Mouse (Mus musculus): ENCODE measurements around the gene Retreg1.
A peak's percentile ranks its signal among the peaks of the same experiment; 100 is the strongest.

The Retreg1 gene

GRCm38 (mm10) chr15:25843086-25843991 is at the start of gene Retreg1:
Gene Retreg1, plus strand, starts transcription at chr15:25843180.
- DNase-seq: peak; percentile 89

DNA sequence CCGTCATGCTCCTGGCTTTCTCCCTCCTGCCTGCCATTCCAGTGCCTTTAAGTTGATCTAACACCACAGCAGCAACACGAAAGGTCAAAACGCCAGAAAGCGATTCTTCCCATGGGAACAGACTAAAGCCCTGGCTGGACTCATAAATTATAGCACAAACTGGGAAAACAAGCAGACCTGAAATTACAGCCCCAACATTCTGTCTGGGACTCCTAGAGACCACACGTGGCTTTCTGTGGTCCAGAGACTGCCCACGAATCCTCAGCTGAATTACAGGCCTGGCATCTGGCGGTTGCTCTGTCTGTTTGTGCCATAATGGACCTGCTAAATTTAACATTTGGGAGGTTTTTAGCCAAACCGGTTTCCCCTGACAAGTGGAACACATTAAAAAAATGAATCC is 48.9 kb upstream of the Retreg1 start:
- DNase-seq: no peak

- no peak for DNase-seq
These were observed 47.5 kb upstream of the Retreg1 start for GRCm38 (mm10) chr15:25795496-25795895.

- no peak for DNase-seq
These were observed 46.6 kb upstream of the Retreg1 start for GRCm38 (mm10) chr15:25796353-25796752.

DNA sequence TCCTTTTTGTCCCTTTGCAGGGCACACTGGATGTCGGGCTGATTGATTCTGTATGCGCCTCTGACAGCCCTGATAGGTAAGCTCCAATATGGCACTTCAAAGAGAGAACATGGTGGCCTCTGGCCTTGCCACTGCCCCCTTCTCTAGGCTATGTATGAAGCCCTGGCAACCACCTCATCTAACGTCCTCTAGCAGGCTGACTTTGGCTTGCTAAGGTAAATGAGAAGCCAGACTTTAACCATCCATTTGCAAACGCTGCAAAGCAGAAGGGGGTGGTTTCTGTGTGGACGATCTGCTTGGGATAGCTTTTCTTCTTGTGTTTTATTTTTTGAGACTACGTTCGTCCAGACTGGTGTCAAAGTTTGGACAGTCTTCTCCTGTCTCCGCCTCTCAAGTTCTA is 45.8 kb upstream of the Retreg1 start:
- peak; percentile 36 for DNase-seq

- DNase-seq: no peak
These were observed 45.1 kb upstream of the Retreg1 start for GRCm38 (mm10) chr15:25797888-25798287.

DNA sequence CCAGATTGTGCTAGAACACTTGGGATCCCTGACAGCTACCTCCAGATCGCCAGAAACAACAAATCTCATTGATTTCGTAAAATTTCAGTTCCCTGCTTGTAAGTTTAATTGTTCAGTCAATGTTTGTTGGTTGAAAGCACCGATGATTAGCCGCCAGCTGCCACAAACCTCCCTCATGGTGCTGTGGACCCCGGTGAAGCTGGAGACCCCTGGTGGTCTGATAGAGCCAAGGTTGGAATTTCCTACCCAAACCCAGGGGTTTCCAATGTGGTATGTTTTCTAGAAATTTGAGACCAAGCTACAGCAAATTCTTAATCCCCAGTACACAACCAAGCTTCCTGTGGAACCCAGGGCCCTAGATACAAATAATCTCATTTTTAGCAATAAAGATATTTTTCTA is 41.3 kb upstream of the Retreg1 start:
- DNase-seq: no peak

DNA sequence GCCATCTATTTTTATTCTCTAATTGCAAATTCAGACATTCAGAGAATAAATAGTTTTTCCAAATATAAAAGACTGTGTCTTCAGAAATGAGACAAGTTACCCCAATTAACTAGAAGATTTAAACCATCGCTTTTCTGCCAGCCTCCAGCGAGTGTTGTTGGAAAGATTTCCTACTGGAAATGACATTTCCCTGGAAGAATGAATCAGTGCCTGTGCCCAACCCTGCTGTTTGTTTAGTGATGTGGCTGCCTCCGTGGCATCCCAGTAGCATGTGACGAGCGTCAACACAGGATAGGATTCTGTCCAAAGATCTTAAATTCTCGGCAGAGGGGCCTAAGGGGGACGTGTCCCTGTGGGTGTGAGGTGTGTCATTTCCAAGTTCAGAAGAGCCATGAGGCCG is 40.8 kb upstream of the Retreg1 start:
- no peak for DNase-seq

- no peak for DNase-seq
These were observed 39.9 kb upstream of the Retreg1 start for GRCm38 (mm10) chr15:25803111-25803510.

DNA sequence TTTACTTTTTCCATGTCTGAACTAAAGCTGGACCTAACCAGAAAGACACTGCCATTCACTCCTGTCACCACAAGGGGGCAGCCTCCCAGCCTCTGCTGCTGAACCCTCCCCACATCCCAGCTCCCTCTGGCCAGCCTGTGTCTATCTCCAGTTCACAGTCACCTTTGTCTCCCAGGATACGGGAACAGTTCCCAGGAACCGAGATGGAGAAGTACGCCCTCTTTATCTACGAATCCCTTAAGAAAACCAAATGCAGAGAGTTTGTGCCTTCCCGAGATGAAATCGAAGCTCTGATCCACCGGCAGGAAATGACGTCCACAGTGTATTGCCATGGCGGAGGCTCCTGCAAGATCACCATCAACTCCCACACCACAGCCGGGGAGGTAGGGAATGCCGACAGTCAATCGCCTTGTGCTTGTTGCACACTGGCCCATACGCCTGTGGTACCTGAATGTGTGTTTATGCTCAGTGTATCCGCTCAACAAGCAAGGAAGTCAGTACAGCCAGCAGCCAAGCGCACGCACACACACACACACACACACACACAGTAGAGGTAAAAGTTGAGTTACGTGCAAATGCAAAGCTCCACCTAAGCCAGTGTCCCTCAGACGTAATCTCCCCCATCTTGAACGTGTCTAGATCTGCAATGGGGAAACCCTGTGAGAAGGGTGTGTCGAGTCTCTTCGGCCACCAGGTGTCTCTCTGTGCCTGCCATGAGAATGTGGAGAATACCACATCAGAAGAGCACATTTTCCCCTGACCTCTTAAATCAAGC is 37.5 kb upstream of the Retreg1 start:
- peak; percentile 80 for DNase-seq

GRCm38 (mm10) chr15:25806363-25806762 is 36.6 kb upstream of the Retreg1 start:
- no peak for DNase-seq

- DNase-seq: no peak
These were observed 36.1 kb upstream of the Retreg1 start for GRCm38 (mm10) chr15:25806878-25807277.

DNA sequence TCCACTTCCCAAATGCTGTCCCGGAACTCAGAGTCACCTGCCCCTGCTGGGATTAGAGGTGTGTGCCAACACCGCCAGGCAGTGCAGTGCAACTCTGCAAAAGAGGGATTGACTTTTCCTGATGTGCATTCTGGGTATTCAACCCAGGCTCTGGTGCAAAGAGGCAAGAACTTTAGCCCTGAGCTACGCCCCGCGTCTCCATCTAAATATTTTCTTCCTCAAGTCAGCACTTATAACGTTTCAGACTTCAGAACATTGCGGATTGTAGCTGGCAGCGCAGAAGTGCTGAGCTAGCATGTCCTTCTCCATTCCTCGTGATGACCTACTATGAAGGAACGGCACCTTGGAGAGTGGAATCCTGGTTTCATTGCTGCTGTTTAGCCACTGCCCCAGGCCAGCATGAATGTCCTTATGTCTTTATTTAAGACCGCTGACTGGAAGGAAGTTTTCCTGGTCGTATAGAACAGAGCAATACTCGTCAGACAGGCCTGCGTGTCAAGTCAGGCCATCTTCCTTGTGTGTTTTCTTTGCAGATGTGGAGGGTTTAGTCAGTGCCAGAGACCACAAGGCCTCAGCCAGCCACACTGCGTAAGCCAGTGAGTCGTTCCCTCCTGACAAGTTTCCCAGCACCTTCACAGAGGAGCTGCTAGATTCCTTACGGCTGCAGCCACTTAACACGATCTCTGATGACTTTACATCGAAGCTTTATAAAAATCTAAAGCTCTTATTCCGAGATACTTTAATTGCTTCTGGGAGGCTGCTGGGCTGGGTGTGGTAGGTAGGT is 34.1 kb upstream of the Retreg1 start:
- DNase-seq: peak; percentile 58

- no peak for DNase-seq
These were observed 33.3 kb upstream of the Retreg1 start for GRCm38 (mm10) chr15:25809669-25810068.

DNA sequence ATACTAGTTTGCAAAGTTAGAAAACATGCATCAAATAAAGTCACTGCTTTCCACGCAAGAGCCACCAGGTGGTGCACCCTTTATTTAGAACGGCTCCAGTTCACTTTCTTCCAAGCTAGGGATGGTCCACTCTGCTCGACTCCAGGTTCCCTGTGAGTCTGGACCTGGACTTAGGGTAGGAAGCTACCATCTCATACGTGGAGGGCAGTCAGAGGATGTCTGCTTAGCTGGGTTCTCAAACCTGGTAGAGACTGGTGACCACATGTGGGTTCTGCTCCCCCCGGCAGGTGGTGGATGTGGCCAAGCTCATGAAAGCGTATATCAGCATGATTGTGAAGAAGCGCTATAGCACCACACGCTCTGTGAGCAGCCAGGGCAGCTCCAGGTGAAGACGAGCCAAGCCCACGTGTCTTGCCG is 31.1 kb upstream of the Retreg1 start:
- peak; percentile 45 for DNase-seq

DNA sequence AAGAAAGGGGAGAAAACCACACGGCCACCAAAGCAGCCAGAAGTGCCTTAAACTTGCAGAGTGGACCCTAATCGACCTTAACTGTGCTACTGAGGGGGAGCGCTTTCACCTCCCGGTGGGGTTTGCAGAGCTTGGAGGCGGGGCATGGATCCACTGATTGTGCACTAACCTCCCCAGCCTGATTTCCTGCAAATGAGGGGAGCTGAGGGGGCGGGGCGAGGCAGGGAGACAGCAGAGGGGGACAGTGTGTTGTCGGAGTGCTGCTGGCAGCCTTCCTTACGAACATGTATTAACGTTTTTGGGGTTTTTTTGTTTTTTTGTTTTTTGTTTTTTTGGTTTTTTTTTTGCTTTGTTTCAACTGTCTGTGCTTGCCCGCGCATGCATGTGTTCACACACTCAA is 30.5 kb upstream of the Retreg1 start:
- no peak for DNase-seq

DNA sequence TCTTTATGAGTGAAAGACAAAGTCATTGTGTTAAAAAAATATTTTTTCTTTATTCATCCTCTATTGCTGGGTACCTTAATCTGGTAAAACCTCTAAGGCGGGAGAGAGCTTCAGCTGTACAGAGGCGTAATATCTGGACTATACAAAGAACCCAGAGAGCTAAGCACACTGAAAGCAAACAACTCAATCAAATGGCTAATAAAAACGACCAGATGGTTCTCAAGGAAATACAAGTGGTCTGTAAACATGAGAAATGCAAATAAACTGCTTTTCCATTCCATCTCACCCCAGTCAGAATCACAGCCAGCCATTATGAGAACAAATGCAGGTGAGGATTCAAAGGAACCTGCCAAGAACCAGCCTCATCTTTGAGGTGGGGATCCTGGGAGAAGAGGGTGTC is 28.4 kb upstream of the Retreg1 start:
- no peak for DNase-seq

DNA sequence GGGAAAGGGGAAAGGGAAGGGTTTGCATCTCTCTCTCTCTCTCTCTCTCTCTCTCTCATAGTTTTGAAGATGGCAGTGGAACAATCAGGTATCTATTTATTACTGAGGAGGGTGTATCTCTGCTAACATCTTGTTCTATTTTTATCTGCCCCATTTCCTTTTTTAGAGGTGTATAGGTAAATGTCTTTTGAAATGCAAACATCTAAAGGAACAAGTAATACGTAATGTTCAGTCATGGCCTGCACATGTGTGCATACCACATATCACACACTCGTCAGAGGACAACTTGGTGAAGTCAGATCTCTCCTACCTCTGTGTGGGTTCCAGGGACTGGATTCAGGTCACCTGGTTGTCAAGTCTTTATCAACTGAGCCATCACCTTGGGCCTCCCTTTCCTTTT is 25.8 kb upstream of the Retreg1 start:
- no peak for DNase-seq

- DNase-seq: no peak
These were observed 21.0 kb upstream of the Retreg1 start for GRCm38 (mm10) chr15:25821981-25822380.

DNA sequence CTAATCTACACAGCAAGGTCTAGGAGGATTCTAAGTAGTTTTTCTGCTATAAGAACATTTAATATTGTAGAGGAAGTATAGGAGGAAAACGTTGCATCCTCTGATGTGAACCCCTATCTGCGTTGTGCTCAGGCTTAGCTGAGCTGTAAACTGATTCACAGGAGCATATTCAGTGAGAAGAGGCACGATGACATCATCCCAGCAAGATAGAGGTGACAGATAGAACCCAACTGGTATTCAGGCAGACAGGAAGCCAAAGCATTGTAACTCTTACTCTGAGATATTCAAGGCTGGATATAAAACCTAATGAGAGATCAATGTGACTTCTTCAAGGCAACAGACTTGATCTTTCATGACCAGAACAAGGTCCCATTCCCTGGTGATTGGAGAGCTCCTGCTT is 20.3 kb upstream of the Retreg1 start:
- DNase-seq: no peak

GRCm38 (mm10) chr15:25826531-25826961 is 16.4 kb upstream of the Retreg1 start:
- peak; percentile 69 for DNase-seq

GRCm38 (mm10) chr15:25828464-25828863 is 14.5 kb upstream of the Retreg1 start:
- no peak for DNase-seq

- DNase-seq: no peak
These were observed 12.6 kb upstream of the Retreg1 start for GRCm38 (mm10) chr15:25830426-25830825.

Data from kidney, adult 18-20 months (tissue).